Mouse (Mus musculus) right cerebral cortex, postnatal 10 days (tissue): ENCODE results near the gene Pde4dip.

Experiments
- DNase-seq, 2 experiments: peaks; one replicate each; pipeline ENCODE4 v3.0.0; 2021; ENCODE audit warnings: low spot score in 2 of 2

Gene Pde4dip

GRCm38 (mm10) chr3:97888168-97888901, at the start of gene Pde4dip:
Gene Pde4dip, minus strand, starts transcription at chr3:97888707.
- peak; percentile 83 to 84 for DNase-seq

- DNase-seq, result no peak
Measured at GRCm38 (mm10) chr3:97937945-97938266, 49.4 kb upstream of the Pde4dip start.

- no peak for DNase-seq
Measured at GRCm38 (mm10) chr3:97937068-97937944, 48.8 kb upstream of the Pde4dip start.

- DNase-seq, result no peak
Measured at GRCm38 (mm10) chr3:97934331-97935300, 46.1 kb upstream of the Pde4dip start.

- no peak for DNase-seq
Measured at GRCm38 (mm10) chr3:97933811-97934210, 45.3 kb upstream of the Pde4dip start.

- peak in 1 of 2 experiments; percentile 36 for DNase-seq
Measured at GRCm38 (mm10) chr3:97933251-97933650, 44.7 kb upstream of the Pde4dip start.

GRCm38 (mm10) chr3:97932771-97933170, 44.3 kb upstream of the Pde4dip start:
- DNase-seq, result no peak

GRCm38 (mm10) chr3:97932131-97932530, 43.6 kb upstream of the Pde4dip start:
- no peak for DNase-seq

- peak; percentile 59 to 70 for DNase-seq
Measured at GRCm38 (mm10) chr3:97931310-97931885, 42.9 kb upstream of the Pde4dip start.

- DNase-seq, result no peak
Measured at GRCm38 (mm10) chr3:97930787-97931158, 42.3 kb upstream of the Pde4dip start.

- no peak for DNase-seq
Measured at GRCm38 (mm10) chr3:97930141-97930786, 41.8 kb upstream of the Pde4dip start.

GRCm38 (mm10) chr3:97928968-97929858, 40.7 kb upstream of the Pde4dip start:
- DNase-seq, result peak; percentile 86 to 92

- no peak for DNase-seq
Measured at GRCm38 (mm10) chr3:97927322-97927721, 38.8 kb upstream of the Pde4dip start.

- no peak for DNase-seq
Measured at GRCm38 (mm10) chr3:97925246-97925645, 36.7 kb upstream of the Pde4dip start.

GRCm38 (mm10) chr3:97918885-97919550, 30.5 kb upstream of the Pde4dip start:
- DNase-seq, result no peak

GRCm38 (mm10) chr3:97915081-97915480, 26.6 kb upstream of the Pde4dip start:
- no peak for DNase-seq

- DNase-seq, result no peak
Measured at GRCm38 (mm10) chr3:97911093-97911492, 22.6 kb upstream of the Pde4dip start.

GRCm38 (mm10) chr3:97909737-97910136, 21.2 kb upstream of the Pde4dip start:
- no peak for DNase-seq

GRCm38 (mm10) chr3:97901586-97901985, 13.1 kb upstream of the Pde4dip start:
- no peak for DNase-seq
